Mouse (Mus musculus): ENCODE data around the gene Ogdhl.

Gene Ogdhl

DNA sequence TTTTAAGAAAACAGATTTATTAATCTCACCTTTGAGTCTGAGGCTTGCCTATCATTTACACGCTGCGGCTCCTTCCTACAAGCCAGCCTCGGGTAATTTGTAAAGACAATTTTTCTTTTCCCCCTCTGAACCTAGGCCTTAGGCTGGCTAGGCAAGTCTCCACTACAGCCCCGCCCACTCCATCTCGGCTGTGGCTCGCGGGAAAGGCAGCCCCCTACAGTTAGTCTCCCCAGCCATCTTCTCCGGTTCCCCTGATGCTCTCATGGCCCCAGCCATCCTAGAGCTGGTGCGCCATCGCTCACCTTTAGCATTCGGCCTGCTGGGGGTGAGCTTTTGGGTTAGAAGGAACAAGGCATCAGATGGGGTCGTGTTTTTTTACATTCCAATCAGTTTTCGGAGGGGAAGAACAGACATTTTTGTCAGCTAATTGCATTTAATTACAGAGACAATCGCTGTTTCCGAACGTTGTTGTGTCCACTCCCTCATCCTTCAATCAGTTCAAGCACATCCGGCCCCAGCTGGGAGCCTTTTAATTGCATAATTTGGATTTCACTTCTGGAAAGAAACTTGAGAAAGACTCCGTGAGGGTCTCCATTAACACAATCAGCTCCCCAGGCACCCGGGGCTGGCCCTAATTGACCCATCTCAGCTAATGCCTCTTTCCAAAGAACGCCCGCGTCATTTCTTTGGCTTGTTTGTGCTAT is 57.7 kb downstream of the Ogdhl start:
- no peak for DNase-seq (ENCODE audit: low spot score in 2 of 2)

- DNase-seq (ENCODE audit: low spot score in 2 of 2): no peak
Observed at GRCm38 (mm10) chr14:32380099-32380480, 58.3 kb downstream of the Ogdhl start.

GRCm38 (mm10) chr14:32381066-32381465 is 59.2 kb downstream of the Ogdhl start:
- DNase-seq (ENCODE audit: low spot score in 2 of 2): no peak

GRCm38 (mm10) chr14:32381619-32382018 is 59.8 kb downstream of the Ogdhl start:
- no peak for DNase-seq (ENCODE audit: low spot score in 2 of 2)

DNA sequence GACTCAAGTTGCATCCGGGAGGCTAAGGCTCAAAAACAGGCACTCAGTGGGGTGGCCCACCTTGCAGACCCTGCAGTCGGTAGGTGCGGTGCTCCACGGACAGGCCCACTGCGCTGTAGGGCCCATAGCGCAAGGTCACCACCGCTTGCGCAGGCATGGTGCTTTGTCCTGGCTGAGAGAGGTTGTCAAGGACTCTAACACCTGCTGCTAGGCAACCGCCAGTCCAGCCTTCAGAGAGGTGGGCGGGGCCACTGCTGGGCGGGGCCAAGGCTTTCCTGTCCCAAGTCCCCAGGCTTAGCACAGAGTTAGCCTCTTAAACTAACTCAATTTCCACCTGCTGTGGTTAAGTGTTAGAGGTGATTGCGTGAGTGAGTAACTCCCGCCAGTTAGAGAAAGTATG is 66.4 kb downstream of the Ogdhl start, which contains the start of gene 1700024G13Rik:
TSS of gene 1700024G13Rik (minus strand) at position 196 of the 400 bp plus-strand sequence.
- DNase-seq (ENCODE audit: low spot score in 2 of 2): no peak

Measured in frontal cortex, postnatal 10 days (tissue).